Mouse (Mus musculus) neural tube, embryonic 13.5 days (tissue): ENCODE results near the gene Rgl2. TPM values are rescaled to one million over a fixed set of nuclear protein-coding genes. Genes with fewer than 3 reads are reported as not detected.
"Not testable (repeated sequence)": the region's sequence is repeated elsewhere in the genome, so short reads cannot be mapped to it uniquely, and the experiment has no call there.

Experiments used
- ATAC-seq: fragments of 200-750 bp; cut with Nextera tagmentation; 2 replicates; pipeline ENCODE4 v1.8.0; 2017; ENCODE audit warnings: low read depth, mild to moderate bottlenecking, moderate TSS enrichment, moderate library complexity
- H3K27ac ChIP-seq: fragments of 300-500 bp; sonication (generic); replicated peaks from 2 replicates; pipeline ENCODE4 v1.5.1; 2015; ENCODE audit warnings: moderate library complexity, mild to moderate bottlenecking, inconsistent platforms
- H3K27me3 ChIP-seq: fragments of 300-500 bp; sonication (generic); 2 replicates; pipeline ENCODE4 v1.6.1; 2015; ENCODE audit warnings: mild to moderate bottlenecking, inconsistent platforms
- H3K36me3 ChIP-seq: fragments of 300-500 bp; sonication (generic); 2 replicates; pipeline ENCODE4 v1.6.1; 2015; ENCODE audit warnings: mild to moderate bottlenecking, inconsistent platforms
- H3K4me1 ChIP-seq: fragments of 300-500 bp; sonication (generic); replicated peaks from 2 replicates; pipeline ENCODE4 v1.6.1; 2015; ENCODE audit warnings: inconsistent platforms
- H3K4me2 ChIP-seq: fragments of 300-500 bp; sonication (generic); 2 replicates; pipeline ENCODE4 v1.6.1; 2015; ENCODE audit warnings: inconsistent platforms, mild to moderate bottlenecking, moderate library complexity
- H3K4me3 ChIP-seq: fragments of 300-500 bp; sonication (generic); 2 replicates; pipeline ENCODE4 v1.5.1; 2015; ENCODE audit warnings: mild to moderate bottlenecking, inconsistent platforms
- H3K9ac ChIP-seq: fragments of 300-500 bp; sonication (generic); 2 replicates; pipeline ENCODE4 v1.6.1; 2015; ENCODE audit warnings: moderate library complexity, mild to moderate bottlenecking, inconsistent platforms
- H3K9me3 ChIP-seq: fragments of 300-500 bp; sonication (generic); 2 replicates; pipeline ENCODE4 v1.6.1; 2016; ENCODE audit warnings: inconsistent platforms
- WGBS: fragments of 180-500 bp; shearing (Covaris S2); methylation state at CpG from one replicate; pipeline ENCODE4 v1.1.7; 2015; 5-methylcytosine and 5-hydroxymethylcytosine counted together
- polyA plus RNA-seq: library from polyadenylated mRNA; unstranded; fragments of >200 nt; fragmentation: Nextera tagmentation; extraction: Ambion mirVana; gene quantifications from 2 replicates; pipeline ENCODE4 v1.2.1, GENCODE M21; 2015

Rgl2 gene
- polyA plus RNA-seq, 1 experiment from 2014 or later: 59.5 TPM

- 91% methylated on average over 22 of the region's 22 CpGs for WGBS
- Histone ChIP-seq H3K9me3 (no peaks in the 10 kb centered on the region), H3K9ac (no peak overlapping the region), H3K36me3 (peaks cover 85% of the 10 kb centered on the region), H3K4me2 (no peak overlapping the region), H3K27me3 (no peaks in the 10 kb centered on the region), H3K4me3 (no peak overlapping the region), H3K27ac (no peak overlapping the region), H3K4me1 (peaks cover 52% of the 10 kb centered on the region)
- no peak for ATAC-seq
Observed at GRCm38 (mm10) chr17:33948090-33948904, 19.0 kb downstream of the Rgl2 start.

GRCm38 (mm10) chr17:33948905-33949537, 19.7 kb downstream of the Rgl2 start:
- H3K9ac ChIP-seq: 0 out of 2 replicates have a peak overlapping the region, but pooled peaks have one; percentile 76
- no peak overlapping the region for H3K4me3 ChIP-seq
- no peak for ATAC-seq
- no peak overlapping the region for H3K27ac ChIP-seq
- H3K4me2 ChIP-seq: no peak overlapping the region
- WGBS: 90% methylated on average over 19 of the region's 19 CpGs
- H3K4me1 ChIP-seq: peaks cover 60% of the 10 kb centered on the region
- H3K27me3 ChIP-seq: no peaks in the 10 kb centered on the region
- no peaks in the 10 kb centered on the region for H3K9me3 ChIP-seq
- peaks cover 85% of the 10 kb centered on the region for H3K36me3 ChIP-seq

GRCm38 (mm10) chr17:33950131-33950625, 20.8 kb downstream of the Rgl2 start:
- Histone ChIP-seq H3K27me3 (no peaks in the 10 kb centered on the region), H3K4me1 (peaks cover 68% of the 10 kb centered on the region), H3K4me3 (peak overlapping the region; percentile 54), H3K27ac (peak overlapping the region; percentile 94), H3K9me3 (no peaks in the 10 kb centered on the region), H3K4me2 (peak overlapping the region; percentile 93), H3K36me3 (peaks cover 79% of the 10 kb centered on the region), H3K9ac (peak overlapping the region; percentile 76)
- WGBS: 79% methylated on average over 10 of the region's 10 CpGs
- ATAC-seq: no peak

- peaks cover 68% of the 10 kb centered on the region for H3K36me3 ChIP-seq
- peak within 1 kb of the TSS; percentile 93 for H3K4me2 ChIP-seq
- H3K27me3 ChIP-seq: no peaks in the 10 kb centered on the region
- H3K4me1 ChIP-seq: peaks cover 69% of the 10 kb centered on the region
- H3K4me3 ChIP-seq: peak within 1 kb of the TSS; percentile 54
- WGBS: 1% methylated on average over 45 of the region's 45 CpGs
- peak within 1 kb of the TSS; percentile 76 for H3K9ac ChIP-seq
- H3K9me3 ChIP-seq: no peaks in the 10 kb centered on the region
- ATAC-seq: peak; percentile 73
- peak within 1 kb of the TSS; percentile 94 for H3K27ac ChIP-seq
Observed at GRCm38 (mm10) chr17:33951021-33951946, 21.9 kb downstream of the Rgl2 start, which contains the start of gene B3galt4. B3galt4 (minus strand) TSS chr17:33951488.

- H3K36me3 ChIP-seq: peaks cover 62% of the 10 kb centered on the region
- H3K9me3 ChIP-seq, H3K27me3 ChIP-seq, ATAC-seq: not testable (repeated sequence)
- H3K9ac ChIP-seq: peak overlapping the region; percentile 76
- 72% methylated on average over 13 of the region's 13 CpGs for WGBS
- peaks cover 76% of the 10 kb centered on the region for H3K4me1 ChIP-seq
- H3K27ac ChIP-seq: peak overlapping the region; percentile 94
- peak overlapping the region; percentile 54 for H3K4me3 ChIP-seq
- H3K4me2 ChIP-seq: peak overlapping the region; percentile 93
Observed at GRCm38 (mm10) chr17:33952015-33952414, 22.7 kb downstream of the Rgl2 start.

- H3K36me3 ChIP-seq: peaks cover 56% of the 10 kb centered on the region
- H3K27me3 ChIP-seq: no peaks in the 10 kb centered on the region
- H3K27ac ChIP-seq: no peak overlapping the region
- no peak for ATAC-seq
- peak overlapping the region; percentile 99; the same call in 1 of the 2 replicates for H3K9ac ChIP-seq
- peak overlapping the region; percentile 97; the same call in 1 of the 2 replicates for H3K4me2 ChIP-seq
- H3K4me3 ChIP-seq: peak overlapping the region; percentile 4; the same call in 1 of the 2 replicates
- H3K4me1 ChIP-seq: peaks cover 85% of the 10 kb centered on the region
- 85% methylated on average over 4 of the region's 4 CpGs for WGBS
- no peaks in the 10 kb centered on the region for H3K9me3 ChIP-seq
Observed at GRCm38 (mm10) chr17:33952879-33953278, 23.5 kb downstream of the Rgl2 start.

- Histone ChIP-seq H3K4me1 (peaks cover 86% of the 10 kb centered on the region), H3K27ac (no peak overlapping the region), H3K4me2 (peak overlapping the region; percentile 97; the same call in 1 of the 2 replicates), H3K9ac (peak overlapping the region; percentile 99), H3K4me3 (peak overlapping the region; percentile 4; the same call in 1 of the 2 replicates), H3K9me3 (no peaks in the 10 kb centered on the region), H3K36me3 (peaks cover 56% of the 10 kb centered on the region), H3K27me3 (no peaks in the 10 kb centered on the region)
- ATAC-seq: no peak
- 85% methylated on average over 3 of the region's 3 CpGs for WGBS
Observed at GRCm38 (mm10) chr17:33953310-33953709, 24.0 kb downstream of the Rgl2 start.

GRCm38 (mm10) chr17:33953961-33954565, 24.7 kb downstream of the Rgl2 start:
- H3K9ac ChIP-seq: peak overlapping the region; percentile 99
- WGBS: 30% methylated on average over 5 of the region's 5 CpGs
- H3K9me3 ChIP-seq: no peaks in the 10 kb centered on the region
- peaks cover 78% of the 10 kb centered on the region for H3K4me1 ChIP-seq
- peak overlapping the region; percentile 92; the same call in 1 of the 2 replicates for H3K27ac ChIP-seq
- peaks cover 56% of the 10 kb centered on the region for H3K36me3 ChIP-seq
- H3K27me3 ChIP-seq: no peaks in the 10 kb centered on the region
- peak overlapping the region; percentile 97 for H3K4me2 ChIP-seq
- ATAC-seq: no peak
- H3K4me3 ChIP-seq: peak overlapping the region; percentile 96

GRCm38 (mm10) chr17:33954646-33955554, 25.6 kb downstream of the Rgl2 start:
- Histone ChIP-seq H3K4me3 (peak overlapping the region; percentile 96), H3K27ac (peak overlapping the region; percentile 92), H3K4me2 (peak overlapping the region; percentile 97), H3K27me3 (no peaks in the 10 kb centered on the region), H3K9ac (peak overlapping the region; percentile 99), H3K4me1 (peaks cover 70% of the 10 kb centered on the region), H3K9me3 (no peaks in the 10 kb centered on the region), H3K36me3 (peaks cover 56% of the 10 kb centered on the region)
- no peak; the same call in 1 of the 2 replicates for ATAC-seq
- under 1% methylated on average over 33 of the region's 33 CpGs for WGBS

GRCm38 (mm10) chr17:33955555-33956214, 26.3 kb downstream of the Rgl2 start, which contains the start of the genes Vps52 and Rps18:
Vps52 (plus strand) TSS chr17:33955812.
Rps18 (minus strand) TSS chr17:33956001.
- Histone ChIP-seq H3K36me3 (peaks cover 59% of the 10 kb centered on the region), H3K4me2 (peak within 1 kb of the TSS; percentile 97), H3K27ac (peak within 1 kb of the TSS; percentile 93), H3K4me3 (peak within 1 kb of the TSS; percentile 96), H3K9ac (peak within 1 kb of the TSS; percentile 99), H3K9me3 (no peaks in the 10 kb centered on the region), H3K4me1 (peaks cover 62% of the 10 kb centered on the region), H3K27me3 (no peaks in the 10 kb centered on the region)
- peak; percentile 87 for ATAC-seq
- WGBS: under 1% methylated on average over 50 of the region's 50 CpGs
